Mouse (Mus musculus) urinary bladder, postnatal 14 days (tissue): Measurements from ENCODE around the gene Nhlh2.

ENCODE experiments used
- DNase-seq: peaks from one replicate; pipeline ENCODE4 v3.0.0; 2021; ENCODE audit warnings: low spot score

Nhlh2 gene

GRCm38 (mm10) chr3:102009926-102010381 lies at the start of gene Nhlh2:
Gene Nhlh2, plus strand, starts transcription at chr3:102010076.
- no peak for DNase-seq

DNA sequence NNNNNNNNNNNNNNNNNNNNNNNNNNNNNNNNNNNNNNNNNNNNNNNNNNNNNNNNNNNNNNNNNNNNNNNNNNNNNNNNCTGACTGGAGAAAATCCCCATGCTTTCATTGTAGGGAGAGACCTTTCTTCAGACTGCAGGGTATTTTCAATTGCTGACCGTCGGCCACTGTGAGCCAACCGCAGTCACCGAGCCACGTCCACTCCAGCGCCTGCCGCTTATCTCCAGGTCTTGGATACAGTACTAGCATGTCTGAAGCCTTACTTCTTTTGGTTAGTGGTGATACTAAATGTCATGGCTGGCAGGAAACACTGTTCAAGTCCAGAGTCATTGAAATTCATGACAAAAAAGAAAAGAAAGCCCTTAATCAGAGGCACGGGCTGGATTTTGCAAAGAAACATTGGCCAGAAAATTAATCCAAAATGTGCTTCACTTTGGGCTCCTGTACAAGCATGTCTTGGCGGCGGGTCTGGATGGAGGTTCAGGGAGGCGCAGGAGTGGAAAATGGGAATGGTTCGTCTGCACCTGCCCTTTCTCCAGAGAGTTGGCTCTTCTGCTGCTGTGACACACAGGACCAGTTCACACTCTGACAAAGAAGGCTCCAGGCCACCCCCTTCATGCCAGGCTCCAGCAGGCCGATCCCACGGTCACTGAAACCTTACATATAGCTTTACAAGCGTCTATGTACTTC lies 48.6 kb upstream of the Nhlh2 start:
- DNase-seq = no peak

DNA sequence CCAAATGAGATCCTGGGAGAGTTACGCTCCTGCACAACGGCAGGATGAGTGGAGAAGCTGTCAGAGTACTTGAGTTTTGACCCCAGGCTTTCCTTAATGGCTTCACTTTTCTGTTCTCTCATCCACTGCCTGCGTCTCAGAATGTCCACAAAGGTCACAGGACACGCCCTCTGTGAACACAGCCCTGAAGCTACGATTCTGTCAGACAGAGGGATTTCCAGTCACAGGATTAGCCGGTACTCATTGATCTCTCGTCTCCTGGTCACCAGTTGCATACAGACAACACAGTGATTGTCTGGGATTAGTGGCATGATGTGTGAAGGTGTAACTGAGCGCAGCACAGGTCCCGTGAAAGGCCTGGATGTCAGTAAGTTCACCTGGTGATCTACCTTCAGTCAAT lies 46.4 kb upstream of the Nhlh2 start:
- DNase-seq = no peak

DNA sequence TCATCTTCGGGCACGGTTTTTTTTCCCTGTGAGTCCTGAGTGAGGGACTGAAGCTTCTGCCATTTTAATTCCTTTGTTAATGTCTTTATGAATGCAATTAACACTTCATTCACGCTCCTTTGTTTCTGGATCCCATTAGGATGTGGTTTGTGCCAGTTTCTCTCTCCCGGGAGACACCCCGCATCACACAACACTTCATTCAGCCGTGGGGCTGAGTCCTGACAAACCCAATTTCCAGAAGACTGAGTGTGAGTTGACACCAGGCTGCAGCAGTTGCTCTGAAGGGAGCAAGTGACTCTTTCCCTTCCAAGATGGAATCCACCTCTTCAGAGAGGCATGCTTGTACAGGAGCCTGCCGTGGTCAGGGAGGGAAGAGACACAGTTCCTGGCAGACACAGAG lies 45.5 kb upstream of the Nhlh2 start:
- DNase-seq = no peak

- no peak for DNase-seq
These were observed 42.9 kb upstream of the Nhlh2 start for GRCm38 (mm10) chr3:101966825-101967558.

- no peak for DNase-seq
These were observed 34.5 kb upstream of the Nhlh2 start for GRCm38 (mm10) chr3:101975337-101975736.

DNA sequence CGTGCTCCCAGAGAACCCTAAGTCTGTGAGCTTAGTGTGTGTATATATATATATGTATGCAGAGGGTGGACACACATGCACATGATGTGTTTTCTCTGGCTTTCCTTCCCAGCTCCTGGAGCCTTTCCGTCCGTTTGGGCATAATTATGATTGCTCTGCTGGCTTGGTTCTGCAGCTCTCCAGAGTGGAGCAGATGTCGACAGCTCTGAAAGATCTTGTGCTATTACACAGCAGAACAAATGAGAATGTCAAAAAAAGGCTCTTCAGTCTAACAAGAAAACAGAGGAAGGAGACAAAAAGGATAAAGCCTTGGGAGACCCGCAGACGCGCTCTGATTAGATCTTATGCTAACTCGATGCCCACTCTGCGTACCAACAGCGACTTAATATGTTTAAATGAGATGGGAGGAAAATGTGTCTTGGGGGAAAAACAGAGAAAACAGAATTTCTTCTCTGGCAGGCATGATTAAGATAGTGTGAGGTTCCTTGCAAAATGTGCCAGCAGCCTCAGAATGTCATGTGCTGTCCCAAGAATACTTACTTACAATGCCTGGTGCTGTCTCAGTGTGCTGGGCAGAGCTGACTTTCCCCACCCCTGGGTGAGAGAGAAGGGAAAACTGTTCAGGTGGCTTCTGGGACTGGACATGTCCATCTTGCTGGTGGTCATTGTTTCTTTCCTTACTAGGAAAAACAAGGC lies 31.4 kb upstream of the Nhlh2 start:
- DNase-seq = no peak

DNA sequence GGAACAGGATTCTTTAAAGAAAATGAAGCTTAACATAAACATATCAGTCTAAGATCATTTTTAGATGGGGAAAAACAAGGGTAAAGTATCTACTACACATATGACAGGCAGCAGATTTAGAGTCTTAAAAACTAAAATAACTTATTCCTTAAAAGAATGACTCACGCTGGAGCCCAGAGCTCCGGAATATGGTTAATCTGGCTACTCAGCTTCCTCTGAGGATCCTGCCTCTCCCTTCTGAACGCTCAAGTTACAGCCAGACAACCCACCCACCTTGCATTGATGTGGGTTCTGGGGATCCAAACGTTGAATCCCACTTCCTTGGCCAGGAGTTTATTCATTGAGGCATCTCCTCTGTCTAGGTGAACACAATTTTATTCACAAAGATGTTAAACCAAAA lies 26.0 kb upstream of the Nhlh2 start:
- no peak for DNase-seq

GRCm38 (mm10) chr3:101985634-101986033 lies 24.2 kb upstream of the Nhlh2 start:
- no peak for DNase-seq

GRCm38 (mm10) chr3:101990136-101990535 lies 19.7 kb upstream of the Nhlh2 start:
- DNase-seq = no peak

GRCm38 (mm10) chr3:101990995-101991516 lies 18.8 kb upstream of the Nhlh2 start:
- no peak for DNase-seq

DNA sequence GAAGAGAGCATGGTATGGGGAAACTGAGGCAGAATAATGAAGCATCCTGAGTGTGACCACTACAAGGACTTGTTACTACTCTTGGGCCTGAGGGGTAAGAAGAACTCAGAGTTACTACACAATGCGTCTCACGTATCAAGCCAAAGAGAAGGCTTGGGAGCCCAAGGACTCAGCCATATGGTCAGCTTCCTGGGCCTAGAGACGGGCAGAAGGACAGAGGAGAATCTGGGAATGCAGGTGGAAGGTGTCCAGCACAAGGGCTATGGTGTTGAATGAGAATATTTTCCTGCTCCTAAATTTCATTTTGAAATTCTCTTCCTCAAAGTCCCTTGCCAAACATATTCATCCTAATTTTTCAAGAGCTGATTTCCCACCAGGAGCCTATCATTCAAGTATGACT lies 12.0 kb upstream of the Nhlh2 start:
- DNase-seq = no peak

- DNase-seq = no peak
These were observed 923 bp downstream of the Nhlh2 start for GRCm38 (mm10) chr3:102010681-102011317.

DNA sequence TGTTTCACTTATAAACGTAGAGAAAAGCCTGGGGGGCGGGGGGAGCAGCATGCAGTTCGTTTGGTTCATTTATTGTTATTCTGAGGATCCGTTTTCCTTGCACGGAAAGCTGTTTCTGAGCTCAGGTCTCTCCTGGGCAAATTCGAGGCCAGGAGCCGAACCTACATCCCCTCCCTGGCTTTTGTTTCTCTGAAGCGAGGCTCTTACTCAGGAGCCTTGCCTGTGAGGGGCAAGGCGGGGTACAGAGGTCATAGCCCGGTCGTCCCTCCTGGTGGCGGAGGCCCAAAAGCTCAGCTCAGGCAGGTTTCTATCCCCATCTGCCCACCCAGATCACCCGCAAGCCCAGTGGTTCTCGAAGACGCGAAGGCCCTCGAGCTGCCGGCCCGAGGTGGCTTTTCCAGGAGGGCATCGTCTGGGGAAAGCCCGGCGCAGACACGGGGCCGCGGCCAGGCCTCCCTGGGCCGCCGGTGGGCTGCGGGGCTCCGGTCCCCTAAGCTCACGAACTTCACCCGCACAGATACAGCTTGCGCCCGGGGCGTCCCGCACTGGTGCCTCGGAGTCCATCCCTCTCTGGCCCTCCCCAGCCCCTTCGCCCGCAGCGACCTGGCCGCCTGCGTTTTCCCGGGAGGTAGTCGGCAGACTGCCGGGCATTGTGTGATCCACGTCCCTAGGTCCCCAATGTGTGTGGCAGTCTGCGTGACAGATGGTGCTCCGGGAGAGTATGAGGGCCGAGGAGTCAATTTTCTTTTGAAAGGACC lies 1.6 kb downstream of the Nhlh2 start:
- no peak for DNase-seq

- DNase-seq = no peak
These were observed 2.3 kb downstream of the Nhlh2 start for GRCm38 (mm10) chr3:102012076-102012610.

DNA sequence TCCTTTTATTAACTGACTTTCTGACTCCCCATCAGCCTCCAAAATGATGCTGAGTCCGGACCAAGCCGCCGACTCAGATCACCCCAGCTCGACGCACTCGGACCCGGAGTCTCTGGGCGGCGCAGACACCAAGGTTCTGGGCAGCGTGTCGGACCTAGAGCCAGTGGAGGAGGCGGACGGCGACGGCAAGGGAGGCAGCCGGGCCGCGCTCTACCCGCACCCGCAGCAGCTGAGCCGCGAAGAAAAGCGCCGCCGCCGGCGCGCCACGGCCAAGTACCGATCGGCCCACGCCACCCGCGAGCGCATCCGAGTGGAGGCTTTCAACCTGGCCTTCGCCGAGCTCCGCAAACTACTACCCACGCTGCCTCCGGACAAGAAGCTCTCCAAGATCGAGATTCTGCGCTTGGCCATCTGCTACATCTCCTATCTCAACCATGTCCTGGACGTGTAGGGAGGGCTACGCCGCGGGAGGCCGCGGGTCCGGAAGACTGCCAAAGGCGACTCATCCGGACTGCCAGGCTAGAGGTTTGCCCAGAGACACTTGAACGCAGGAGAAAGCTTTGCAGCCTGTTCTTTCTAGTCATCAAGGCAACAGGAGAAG lies 2.8 kb downstream of the Nhlh2 start:
- DNase-seq = no peak

- no peak for DNase-seq
These were observed 10.7 kb downstream of the Nhlh2 start for GRCm38 (mm10) chr3:102020604-102021003.

DNA sequence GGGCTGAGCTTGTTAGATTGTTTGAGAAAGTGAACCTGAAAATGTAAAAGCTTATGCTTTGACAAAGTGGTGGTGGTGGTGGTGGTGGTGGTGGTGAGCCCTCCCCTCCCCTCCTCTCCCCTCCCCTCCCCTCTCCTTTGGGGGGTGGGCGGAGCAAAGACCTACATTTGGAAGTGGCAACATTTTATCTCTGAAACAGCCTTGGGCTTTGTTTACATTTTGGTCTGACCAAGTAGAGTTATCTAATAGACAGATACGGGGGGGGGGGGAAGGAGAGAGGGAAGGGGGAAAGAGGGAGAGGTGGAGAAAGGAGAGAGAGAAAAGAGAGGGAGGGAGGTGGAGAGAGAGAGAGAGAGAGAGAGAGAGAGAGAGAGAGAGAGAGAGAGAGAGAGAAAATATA lies 12.8 kb downstream of the Nhlh2 start:
- no peak for DNase-seq

- no peak for DNase-seq
These were observed 13.5 kb downstream of the Nhlh2 start for GRCm38 (mm10) chr3:102023337-102023736.

DNA sequence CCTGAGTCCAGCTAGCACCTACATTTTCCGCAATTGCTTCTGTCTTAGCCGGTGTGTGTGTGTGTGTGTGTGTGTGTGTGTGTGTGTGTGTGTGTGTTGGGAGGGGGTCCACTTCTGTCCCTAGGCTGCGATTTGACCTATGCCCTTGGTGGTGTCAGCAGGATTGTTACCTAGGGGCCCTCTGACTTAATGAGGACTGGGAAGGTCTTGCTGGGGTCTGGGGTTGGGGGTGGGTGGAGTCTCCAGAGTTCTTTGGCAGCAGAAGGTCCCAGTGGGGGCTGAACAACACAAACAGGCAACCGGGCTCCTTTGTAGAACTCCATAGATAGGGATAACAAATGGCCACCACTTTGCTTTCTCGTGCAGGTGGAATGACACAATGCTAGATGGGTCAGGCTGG lies 14.0 kb downstream of the Nhlh2 start:
- no peak for DNase-seq

DNA sequence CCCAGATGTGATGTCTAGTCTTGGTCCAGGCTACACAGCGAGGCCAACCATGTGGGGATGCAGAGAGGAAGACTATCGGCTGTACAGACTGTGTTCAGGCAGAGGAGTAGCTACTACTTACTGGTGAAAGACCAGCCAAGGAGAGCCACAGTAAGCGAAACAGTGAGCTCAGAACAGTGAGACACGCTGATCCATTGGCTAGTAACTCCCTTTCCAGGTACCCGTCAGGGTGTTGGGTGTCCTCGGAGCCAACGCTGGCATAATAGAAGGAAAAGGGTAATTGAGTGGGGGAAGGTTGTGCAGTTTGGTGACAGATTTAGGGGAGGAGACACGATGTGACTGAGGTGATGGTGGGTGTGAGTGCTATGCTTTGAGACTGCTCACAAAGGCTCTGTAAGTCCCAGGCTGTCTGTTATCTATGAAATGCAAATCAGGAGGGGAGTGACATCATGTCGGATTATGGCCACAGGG lies 15.1 kb downstream of the Nhlh2 start:
- no peak for DNase-seq
